Mouse (Mus musculus) gastrocnemius, adult 2 months (tissue): ENCODE results near the gene Gnptab. TPM values are rescaled to one million over a fixed set of nuclear protein-coding genes. Genes with fewer than 3 reads are reported as not detected.

ENCODE experiments used
- DNase-seq: peaks from one replicate; pipeline ENCODE4 v3.0.0; 2022
- H3K27ac ChIP-seq: fragments of 200-600 bp; 2 replicates; pipeline ENCODE4 v1.8.1; 2022; ENCODE audit warnings: mild to moderate bottlenecking
- H3K4me3 ChIP-seq: fragments of 200-600 bp; 2 replicates; pipeline ENCODE4 v1.8.1; 2022; ENCODE audit warnings: mild to moderate bottlenecking, moderate library complexity
- CTCF ChIP-seq: fragments of 200-600 bp; IDR thresholded peaks from 2 replicates; pipeline ENCODE4 v1.8.1; 2022; ENCODE audit warnings: antibody characterized with exemption, mild to moderate bottlenecking, moderate library complexity
- intact Hi-C: fragments of 180-260 bp; cut with DNase I; formaldehyde crosslinking; loops from one replicate; pipeline ENCODE4 v1.15.1; 2025
- total RNA-seq, 2 experiments: library from RNA; stranded (reverse); gene quantifications; 2 replicates each; pipeline ENCODE4 v1.2.3; 2021

Gene Gnptab
- total RNA-seq, 2 experiments from 2014 or later = 14.7 to 15.3 TPM

GRCm38 (mm10) chr10:88403021-88403420, 24.1 kb downstream of the Gnptab start:
- H3K4me3 ChIP-seq = no peak overlapping the region
- intact Hi-C loops = no loop called here
- TF ChIP-seq CTCF = no peak
- H3K27ac ChIP-seq = no peak overlapping the region
- DNase-seq = no peak

DNA sequence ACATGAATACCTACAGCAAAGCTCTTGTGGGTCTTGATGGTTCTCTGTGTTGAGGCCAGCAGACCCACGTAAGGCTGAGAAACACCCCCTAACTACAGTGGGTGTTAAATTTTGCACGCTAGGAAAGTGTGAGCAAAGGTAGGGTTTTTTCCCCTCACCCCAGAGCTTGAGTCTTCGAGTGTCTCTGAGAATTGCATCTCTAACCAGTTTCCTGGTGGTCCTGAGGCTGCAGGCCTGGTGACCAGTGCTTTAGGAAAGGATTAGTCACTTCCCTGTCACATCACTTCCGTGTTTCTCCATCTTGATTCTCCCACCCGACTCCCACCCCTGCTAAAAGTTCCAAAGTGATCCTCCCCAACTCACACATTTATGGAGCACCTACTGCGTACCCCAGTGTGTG, 25.3 kb downstream of the Gnptab start:
- H3K4me3 ChIP-seq = no peak overlapping the region

GRCm38 (mm10) chr10:88405812-88406211, 26.9 kb downstream of the Gnptab start:
- intact Hi-C loops = no loop called here
- Histone ChIP-seq H3K27ac (peak overlapping the region; percentile 71), H3K4me3 (no peak overlapping the region)
- TF ChIP-seq CTCF = no peak
- DNase-seq = peak; percentile 73

More for the DNA sequence above, 25.3 kb downstream of the Gnptab start:
- intact Hi-C loops = no loop called here
- no peak overlapping the region for H3K27ac ChIP-seq
- DNase-seq = no peak
- TF ChIP-seq CTCF = no peak

DNA sequence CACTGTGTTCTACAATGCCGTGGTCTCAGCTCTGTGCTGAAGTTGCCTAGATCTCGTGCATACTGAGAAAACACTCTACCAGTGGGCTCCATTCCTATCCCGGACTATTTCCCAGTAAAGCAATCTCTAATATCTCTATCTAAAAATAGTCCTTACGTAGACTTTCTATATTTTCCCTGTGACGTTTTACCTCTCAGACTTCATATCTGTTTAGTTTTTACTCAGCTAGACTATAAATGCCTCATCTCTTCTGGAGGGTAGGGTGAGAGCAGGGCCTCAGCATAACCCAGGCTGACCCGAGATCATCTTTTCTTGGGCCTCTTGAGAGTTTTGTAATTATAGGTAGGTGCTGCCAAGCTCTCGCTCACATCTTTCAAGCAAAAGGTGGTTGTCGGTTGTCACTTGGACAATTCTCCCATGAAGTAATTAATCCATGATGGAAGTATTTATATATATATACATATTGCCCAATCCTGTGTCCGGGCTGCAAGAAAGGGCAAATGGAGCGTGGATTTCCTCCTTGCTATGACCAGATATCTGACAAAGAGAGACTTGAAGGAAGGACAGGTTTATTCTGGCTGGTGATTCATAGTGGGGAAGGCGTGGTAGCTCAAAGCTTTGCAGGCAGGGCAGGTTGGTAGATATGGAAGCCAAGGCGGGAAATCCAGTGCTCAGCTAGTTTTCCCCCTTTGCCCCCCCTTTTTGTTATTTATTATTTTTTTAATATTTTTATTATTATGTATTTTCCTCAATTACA, 29.1 kb downstream of the Gnptab start:
- Histone ChIP-seq H3K27ac (peak overlapping the region; percentile 71), H3K4me3 (no peak overlapping the region)
- no peak for TF ChIP-seq CTCF
- intact Hi-C loops = no loop called here
- no peak for DNase-seq

GRCm38 (mm10) chr10:88409751-88410150, 30.8 kb downstream of the Gnptab start:
- Histone ChIP-seq H3K27ac (no peak overlapping the region), H3K4me3 (no peak overlapping the region)
- no peak for DNase-seq
- no peak for TF ChIP-seq CTCF
- intact Hi-C loops = no loop called here

- H3K4me3 ChIP-seq = no peak overlapping the region
- no peak for TF ChIP-seq CTCF
- intact Hi-C loops = no loop called here
- no peak for DNase-seq
- H3K27ac ChIP-seq = no peak overlapping the region
These were observed 33.5 kb downstream of the Gnptab start for GRCm38 (mm10) chr10:88412290-88412995.

DNA sequence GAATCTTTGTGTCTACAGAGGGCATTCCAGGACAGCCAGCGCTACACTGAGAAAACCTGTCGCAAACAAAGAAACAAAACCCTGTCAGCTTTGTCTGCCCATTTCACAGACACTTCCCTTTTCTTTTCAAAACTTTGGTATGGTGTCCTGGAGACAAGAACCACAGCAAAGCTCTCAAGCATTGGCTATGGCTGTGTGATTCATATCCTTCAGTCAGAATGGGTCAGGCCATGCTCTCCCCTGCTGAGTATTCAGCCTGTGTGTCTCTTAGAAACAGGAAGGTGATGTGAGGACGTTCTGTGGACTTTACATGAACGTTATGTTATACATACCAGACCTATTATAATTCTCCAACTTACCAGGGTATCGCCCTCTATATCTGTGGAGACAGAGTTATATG, 38.8 kb downstream of the Gnptab start:
- Histone ChIP-seq H3K27ac (no peak overlapping the region), H3K4me3 (no peak overlapping the region)
- DNase-seq = no peak
- intact Hi-C loops = no loop called here
- no peak for TF ChIP-seq CTCF

- intact Hi-C loops = loop anchor here (10.0 kb wide), 1 partner anchor 865 kb away; no protein-coding TSS in a partner anchor
- Histone ChIP-seq H3K27ac (no peak overlapping the region), H3K4me3 (no peak overlapping the region)
- no peak for TF ChIP-seq CTCF
- DNase-seq = no peak
These were observed 41.2 kb downstream of the Gnptab start for GRCm38 (mm10) chr10:88420141-88420541.

GRCm38 (mm10) chr10:88420655-88421435, 41.9 kb downstream of the Gnptab start:
- Histone ChIP-seq H3K27ac (no peak overlapping the region), H3K4me3 (no peak overlapping the region)
- intact Hi-C loops = loop anchor here (10.0 kb wide), 1 partner anchor 866 kb away; no protein-coding TSS in a partner anchor
- no peak for DNase-seq
- TF ChIP-seq CTCF = no peak

- H3K4me3 ChIP-seq = no peak overlapping the region
- H3K27ac ChIP-seq = no peak overlapping the region
- peak; percentile 93 for TF ChIP-seq CTCF
- intact Hi-C loops = loop anchor here (1.0 to 10.0 kb wide), 2 partner anchors 50 to 871 kb away; no protein-coding TSS in a partner anchor
- DNase-seq = peak; percentile 48
These were observed 47.4 kb downstream of the Gnptab start for GRCm38 (mm10) chr10:88426158-88426816.

GRCm38 (mm10) chr10:88426896-88427295, 48.0 kb downstream of the Gnptab start:
- Histone ChIP-seq H3K27ac (no peak overlapping the region), H3K4me3 (no peak overlapping the region)
- DNase-seq = no peak
- no peak for TF ChIP-seq CTCF
- intact Hi-C loops = loop anchor here (1.0 to 10.0 kb wide), 2 partner anchors 51 to 872 kb away; no protein-coding TSS in a partner anchor

DNA sequence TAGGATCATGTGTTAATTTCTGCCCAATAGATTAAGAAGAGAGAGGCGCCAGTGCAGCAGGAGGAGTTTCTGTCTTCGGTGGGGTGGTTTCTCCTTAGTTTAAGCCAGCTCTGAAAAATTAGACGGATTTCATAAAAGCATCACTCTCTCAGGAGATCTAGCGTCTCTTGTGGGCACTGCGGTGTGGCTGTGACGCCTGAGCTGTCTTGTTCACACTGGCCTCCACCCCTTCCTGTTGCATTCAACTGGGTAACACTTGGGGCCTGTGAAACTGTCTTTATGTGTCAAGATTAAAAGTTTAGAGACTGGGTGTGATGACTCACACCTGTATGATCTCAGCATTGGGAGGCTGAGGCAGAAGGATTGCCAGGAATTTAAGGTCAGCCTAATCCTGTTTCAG, 49.1 kb downstream of the Gnptab start:
- Histone ChIP-seq H3K4me3 (no peak overlapping the region), H3K27ac (no peak overlapping the region)
- intact Hi-C loops = loop anchor here (10.0 kb wide), 1 partner anchor 873 kb away; no protein-coding TSS in a partner anchor
- TF ChIP-seq CTCF = no peak
- DNase-seq = no peak
